Mouse (Mus musculus): Measurements from ENCODE around the gene Vmn2r114. TPM values are rescaled to one million over a fixed set of nuclear protein-coding genes. Genes with fewer than 3 reads are reported as not detected.
"Not testable (repeated sequence)": the region's sequence is repeated elsewhere in the genome, so short reads cannot be mapped to it uniquely, and the experiment has no call there.

Gene Vmn2r114
- total RNA-seq (2021): not detected in 2 replicates
- long read RNA-seq: 0 reads

- not testable (repeated sequence) for DNase-seq
These were observed at the start of gene Vmn2r114 for GRCm38 (mm10) chr17:23312437-23312836. Gene Vmn2r114 (minus strand): TSS chr17:23312537.

- no peak for DNase-seq
These were observed 39.3 kb upstream of the Vmn2r114 start for GRCm38 (mm10) chr17:23351644-23352043.

GRCm38 (mm10) chr17:23343441-23343840 is 31.1 kb upstream of the Vmn2r114 start, which contains the start of gene Vmn2r115:
Gene Vmn2r115 (plus strand): TSS chr17:23343741.
- DNase-seq: not testable (repeated sequence)

GRCm38 (mm10) chr17:23330657-23331056 is 18.3 kb upstream of the Vmn2r114 start:
- no peak for DNase-seq

Other genes with a start within 250 kb of the Vmn2r114 start
- 14.0 and 16.0 TPM in 2 replicates for gene Zfp40, start 119.3 kb downstream of the Vmn2r114 start, total RNA-seq (2021)
- gene Vmn2r115, start 31.2 kb upstream of the Vmn2r114 start, total RNA-seq (2021): not detected in 2 replicates
- gene Vmn2r116, start 72.1 kb upstream of the Vmn2r114 start, total RNA-seq (2021): not detected in 2 replicates
- not detected in 2 replicates for gene Vmn2r117, start 167.2 kb upstream of the Vmn2r114 start, total RNA-seq (2021)